Mouse (Mus musculus) spleen, adult 2 months (tissue): ENCODE results near the gene Tenm3.

Experiments used
- CTCF ChIP-seq: fragments of 200-500 bp; IDR thresholded peaks from 2 replicates; pipeline ENCODE4 v1.5.1; 2011; ENCODE audit warnings: mild to moderate bottlenecking, inconsistent platforms; ENCODE audit not compliant: insufficient read depth, insufficient read length, insufficient replicate concordance; ENCODE audit errors: extremely low read depth
- POLR2A ChIP-seq: fragments of 200-500 bp; IDR thresholded peaks from 2 replicates; pipeline ENCODE4 v1.6.1; 2011; ENCODE audit warnings: low read depth, low read length, inconsistent platforms

GRCm38 (mm10) chr8:48721376-48721775 is 122.4 kb downstream of the Tenm3 start:
- TF ChIP-seq CTCF, result no peak
- TF ChIP-seq POLR2A, result no peak
